Mouse (Mus musculus) heart, embryonic 12.5 days (tissue): ENCODE results near the gene B230217C12Rik. TPM values are rescaled to one million over a fixed set of nuclear protein-coding genes. Genes with fewer than 3 reads are reported as not detected.

Experiments
- ATAC-seq: fragments of 200-750 bp; cut with Nextera tagmentation; 2 replicates; pipeline ENCODE4 v1.8.0; 2017; ENCODE audit warnings: moderate TSS enrichment, moderate library complexity; ENCODE audit not compliant: insufficient number of reproducible peaks, low FRiP score
- H3K27ac ChIP-seq: fragments of 300-500 bp; sonication (generic); 2 replicates; pipeline ENCODE4 v1.5.1; 2016; ENCODE audit warnings: mild to moderate bottlenecking, moderate library complexity; ENCODE audit not compliant: poor library complexity, severe bottlenecking
- H3K27me3 ChIP-seq: fragments of 300-500 bp; sonication (generic); replicated peaks from 2 replicates; pipeline ENCODE4 v1.6.1; 2016; ENCODE audit warnings: mild to moderate bottlenecking, moderate library complexity
- H3K36me3 ChIP-seq: fragments of 300-500 bp; sonication (generic); 2 replicates; pipeline ENCODE4 v1.6.1; 2016; ENCODE audit warnings: mild to moderate bottlenecking, moderate library complexity
- H3K4me1 ChIP-seq: fragments of 300-500 bp; sonication (generic); replicated peaks from 2 replicates; pipeline ENCODE4 v1.6.1; 2016; ENCODE audit warnings: mild to moderate bottlenecking
- H3K4me2 ChIP-seq: fragments of 300-500 bp; sonication (generic); 2 replicates; pipeline ENCODE4 v1.6.1; 2016; ENCODE audit warnings: mild to moderate bottlenecking, moderate library complexity
- H3K4me3 ChIP-seq: fragments of 300-500 bp; sonication (generic); 2 replicates; pipeline ENCODE4 v1.5.1; 2016; ENCODE audit warnings: mild to moderate bottlenecking
- H3K9ac ChIP-seq: fragments of 300-500 bp; sonication (generic); 2 replicates; pipeline ENCODE4 v1.6.1; 2016; ENCODE audit warnings: mild to moderate bottlenecking, moderate library complexity
- H3K9me3 ChIP-seq: fragments of 300-500 bp; sonication (generic); replicated peaks from 2 replicates; pipeline ENCODE4 v1.6.1; 2016; ENCODE audit warnings: mild to moderate bottlenecking, moderate library complexity
- WGBS: fragments of 180-500 bp; shearing (Covaris S2); methylation state at CpG from one replicate; pipeline ENCODE4 v1.1.7; 2016; 5-methylcytosine and 5-hydroxymethylcytosine counted together
- polyA plus RNA-seq: library from polyadenylated mRNA; unstranded; fragments of >200 nt; fragmentation: Nextera tagmentation; extraction: Ambion mirVana; gene quantifications from 2 replicates; pipeline ENCODE4 v1.2.1, GENCODE M21; 2016

Gene B230217C12Rik
- polyA plus RNA-seq, 1 experiment from 2014 or later, result 6.9 TPM

DNA sequence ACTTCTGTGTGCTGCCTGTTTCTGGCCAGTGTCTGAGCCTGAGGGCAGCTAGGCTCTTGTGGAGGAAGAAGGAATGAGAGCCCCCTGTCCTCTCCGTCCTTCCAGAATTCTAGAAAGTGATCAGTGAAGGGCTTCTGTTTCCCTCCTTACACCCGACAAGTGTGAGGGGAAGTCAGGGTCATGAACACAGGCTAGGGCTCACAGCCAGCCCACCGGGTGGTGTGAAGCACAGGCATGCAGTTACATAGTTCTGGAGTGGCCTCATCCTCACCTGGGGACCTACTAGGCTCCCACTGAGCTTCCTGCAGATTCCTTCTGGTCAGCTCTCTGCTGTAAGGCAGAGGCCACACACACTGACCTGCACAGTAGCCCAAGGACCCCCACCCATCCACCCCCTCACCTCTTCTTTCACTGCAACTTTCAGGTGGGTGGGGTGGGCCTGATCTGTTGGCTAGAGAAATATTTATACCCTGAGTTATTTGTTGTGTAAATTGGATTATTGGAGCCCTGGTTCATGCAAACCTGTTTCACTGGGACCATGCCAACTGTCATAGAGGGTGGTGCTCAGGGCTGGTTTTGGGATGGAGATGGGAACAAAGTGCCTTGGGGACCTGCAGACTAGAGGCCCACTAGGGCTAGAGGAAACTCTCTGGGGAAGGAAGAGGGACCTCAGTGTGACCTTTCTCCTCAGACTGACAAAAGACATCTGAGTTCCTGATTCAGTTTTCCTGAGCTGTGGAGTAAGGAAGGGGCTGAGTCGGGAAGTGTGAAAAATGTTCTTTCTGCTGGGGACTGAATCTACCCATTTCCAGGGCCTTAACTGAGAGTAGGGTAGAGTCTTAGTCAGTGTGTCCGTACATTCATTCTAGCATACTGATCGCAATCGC, 31.1 kb upstream of the B230217C12Rik start:
- no peak overlapping the region; the same call in 1 of the 2 replicates for H3K9ac ChIP-seq
- no peak for ATAC-seq
- peak overlapping the region; percentile 67 for H3K27ac ChIP-seq
- no peak overlapping the region for H3K4me2 ChIP-seq
- no peaks in the 10 kb centered on the region for H3K27me3 ChIP-seq
- WGBS, result 47% methylated on average over 7 of the region's 7 CpGs
- no peaks in the 10 kb centered on the region for H3K9me3 ChIP-seq
- no peak overlapping the region for H3K4me3 ChIP-seq
- peaks cover 91% of the 10 kb centered on the region for H3K4me1 ChIP-seq
- peaks cover 41% of the 10 kb centered on the region for H3K36me3 ChIP-seq

DNA sequence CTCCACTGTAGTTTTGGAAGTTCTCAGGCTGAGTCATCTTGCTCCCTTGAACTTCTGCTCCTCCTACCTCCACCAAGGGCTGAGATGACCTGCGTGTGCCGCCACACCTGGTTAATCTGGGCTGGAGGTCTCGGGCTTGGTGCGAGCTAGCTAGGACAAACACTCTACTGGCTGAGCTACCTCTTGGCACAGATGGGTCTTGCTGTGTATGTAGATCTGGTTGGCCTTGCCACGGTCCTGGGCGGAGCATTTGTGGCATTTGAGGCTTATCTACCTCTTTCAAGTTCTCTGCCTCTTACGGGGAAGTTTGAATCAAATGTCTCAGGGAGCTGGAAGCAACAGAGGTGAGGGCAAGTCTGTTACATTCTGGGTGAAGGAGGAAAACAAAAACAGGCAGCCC, 30.2 kb upstream of the B230217C12Rik start:
- Histone ChIP-seq H3K4me3 (no peak overlapping the region), H3K27me3 (no peaks in the 10 kb centered on the region), H3K9me3 (no peaks in the 10 kb centered on the region), H3K36me3 (peaks cover 50% of the 10 kb centered on the region), H3K9ac (no peak overlapping the region), H3K4me2 (no peak overlapping the region), H3K4me1 (peaks cover 86% of the 10 kb centered on the region), H3K27ac (no peak overlapping the region)
- ATAC-seq, result no peak
- 52% methylated on average over 7 of the region's 7 CpGs for WGBS

DNA sequence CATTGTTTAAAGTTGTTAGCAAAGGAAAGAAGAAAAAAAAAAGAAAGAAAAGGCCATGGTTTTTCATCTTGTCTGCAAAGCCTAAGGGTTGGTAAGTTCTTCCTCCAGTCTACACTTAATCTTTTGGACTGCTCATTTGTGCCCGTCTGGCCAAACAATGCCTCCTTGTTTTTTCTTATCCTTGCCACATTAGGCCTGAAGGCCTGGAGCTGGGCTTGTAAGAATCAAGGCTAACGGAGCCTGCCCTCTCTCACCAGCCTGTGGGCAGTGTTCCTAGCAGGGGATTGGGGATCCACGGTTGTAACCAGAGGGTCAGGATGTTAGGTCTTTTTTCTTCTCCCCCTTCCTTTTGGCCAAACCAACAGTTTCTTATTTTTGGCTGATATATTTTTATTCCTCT, 29.6 kb upstream of the B230217C12Rik start:
- WGBS, result 49% methylated on average over 3 of the region's 3 CpGs
- Histone ChIP-seq H3K36me3 (peaks cover 55% of the 10 kb centered on the region), H3K4me2 (no peak overlapping the region), H3K4me1 (peaks cover 86% of the 10 kb centered on the region), H3K4me3 (no peak overlapping the region), H3K27me3 (no peaks in the 10 kb centered on the region), H3K27ac (no peak overlapping the region), H3K9ac (no peak overlapping the region), H3K9me3 (no peaks in the 10 kb centered on the region)
- ATAC-seq, result no peak

DNA sequence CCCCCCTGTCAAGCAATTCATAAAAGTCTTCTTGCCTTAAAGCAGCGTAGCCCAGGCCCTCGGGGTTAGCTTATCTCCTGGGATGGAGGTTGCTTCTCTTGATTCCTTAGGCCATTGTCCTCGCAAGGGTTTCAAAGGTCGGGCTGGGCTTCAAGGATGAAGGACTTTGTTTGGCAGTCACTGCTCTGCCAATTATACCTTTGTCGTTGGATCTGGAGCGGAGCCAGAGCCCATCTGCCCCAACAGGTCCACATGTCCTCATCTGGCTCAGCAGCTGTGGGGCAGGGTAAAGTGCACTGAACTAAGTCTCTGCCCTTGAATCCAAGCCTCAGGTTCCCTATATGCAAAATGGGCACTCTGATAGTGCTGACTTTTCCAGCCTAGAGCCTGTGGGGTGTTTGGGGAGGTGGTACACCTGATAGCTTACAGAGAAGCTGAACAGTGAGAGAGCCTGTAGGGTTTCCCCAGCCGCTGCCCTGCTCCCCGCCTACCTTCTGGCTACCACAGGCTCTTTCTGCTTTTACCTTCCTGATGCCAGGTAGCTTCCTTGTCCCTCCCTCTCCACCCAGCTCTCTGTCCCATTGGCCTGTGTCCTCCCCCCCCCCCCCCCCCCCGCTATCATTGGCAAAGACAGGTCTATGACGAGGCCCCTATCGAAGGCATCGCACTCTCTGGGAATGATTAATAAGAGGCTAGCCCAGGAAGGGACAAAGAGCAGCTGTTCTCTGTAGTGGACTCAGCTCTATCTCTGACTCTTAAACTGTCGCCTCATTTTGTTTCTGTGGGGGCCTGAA, 28.8 kb upstream of the B230217C12Rik start:
- no peaks in the 10 kb centered on the region for H3K27me3 ChIP-seq
- peak overlapping the region; percentile 46; the same call in 1 of the 2 replicates for H3K9ac ChIP-seq
- no peak for ATAC-seq

DNA sequence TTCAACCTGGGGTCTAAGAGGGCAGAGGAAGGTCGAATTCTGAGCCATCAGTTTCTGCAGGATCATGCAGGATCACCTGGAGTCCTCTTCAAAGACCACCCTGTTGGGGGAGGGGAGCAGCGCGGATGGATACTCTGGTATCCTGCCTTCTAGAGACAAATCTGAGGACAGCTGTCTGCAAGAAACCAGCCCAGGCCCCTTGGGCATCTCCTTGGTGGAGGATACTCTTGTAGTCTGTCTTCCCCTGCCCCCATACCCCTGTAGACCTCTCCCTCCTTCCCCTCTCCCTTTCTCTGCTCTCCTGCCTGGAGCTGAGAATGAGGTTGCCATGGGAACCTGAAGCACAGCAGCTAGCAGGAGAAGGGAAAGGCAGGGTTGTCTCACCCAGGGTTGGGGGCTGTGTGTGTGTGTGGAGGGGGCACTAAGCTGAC, 28.1 kb upstream of the B230217C12Rik start:
- WGBS, result 51% methylated on average over 3 of the region's 3 CpGs
- Histone ChIP-seq H3K27me3 (no peaks in the 10 kb centered on the region), H3K4me1 (peaks cover 88% of the 10 kb centered on the region), H3K4me2 (no peak overlapping the region), H3K9me3 (no peaks in the 10 kb centered on the region), H3K9ac (peak overlapping the region; percentile 46; the same call in 1 of the 2 replicates), H3K36me3 (peaks cover 60% of the 10 kb centered on the region), H3K4me3 (no peak overlapping the region), H3K27ac (no peak overlapping the region)
- no peak for ATAC-seq

More for the DNA sequence above, 28.8 kb upstream of the B230217C12Rik start:
- no peak overlapping the region for H3K27ac ChIP-seq
- no peak overlapping the region for H3K4me2 ChIP-seq
- peaks cover 86% of the 10 kb centered on the region for H3K4me1 ChIP-seq
- peaks cover 63% of the 10 kb centered on the region for H3K36me3 ChIP-seq
- no peak overlapping the region for H3K4me3 ChIP-seq
- 50% methylated on average over 12 of the region's 13 CpGs for WGBS
- H3K9me3 ChIP-seq, result no peaks in the 10 kb centered on the region

DNA sequence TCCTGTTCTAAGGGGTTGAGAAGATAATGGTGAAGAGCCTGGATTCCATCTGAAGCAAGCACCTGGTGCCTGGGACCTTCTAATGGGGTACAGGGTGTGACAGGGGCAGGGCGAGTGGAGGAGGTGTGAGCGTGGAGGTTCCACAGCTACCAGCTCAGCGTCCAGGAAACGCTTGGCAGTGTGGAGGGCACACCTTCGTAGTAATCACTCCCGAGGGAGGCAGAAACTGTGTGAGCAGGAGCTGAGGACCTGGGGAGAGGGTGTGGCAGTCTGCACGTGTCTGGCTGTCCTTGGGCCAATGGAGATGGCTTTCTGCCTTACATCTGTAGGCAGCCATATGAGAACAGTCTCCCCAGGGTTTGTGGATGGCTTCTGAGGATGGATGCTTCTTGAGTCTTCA, 27.5 kb upstream of the B230217C12Rik start:
- H3K27me3 ChIP-seq, result no peaks in the 10 kb centered on the region
- H3K9ac ChIP-seq, result no peak overlapping the region
- no peak overlapping the region for H3K27ac ChIP-seq
- H3K36me3 ChIP-seq, result peaks cover 60% of the 10 kb centered on the region
- no peak for ATAC-seq
- peaks cover 88% of the 10 kb centered on the region for H3K4me1 ChIP-seq
- 51% methylated on average over 7 of the region's 7 CpGs for WGBS
- H3K4me2 ChIP-seq, result no peak overlapping the region
- no peaks in the 10 kb centered on the region for H3K9me3 ChIP-seq
- H3K4me3 ChIP-seq, result no peak overlapping the region

DNA sequence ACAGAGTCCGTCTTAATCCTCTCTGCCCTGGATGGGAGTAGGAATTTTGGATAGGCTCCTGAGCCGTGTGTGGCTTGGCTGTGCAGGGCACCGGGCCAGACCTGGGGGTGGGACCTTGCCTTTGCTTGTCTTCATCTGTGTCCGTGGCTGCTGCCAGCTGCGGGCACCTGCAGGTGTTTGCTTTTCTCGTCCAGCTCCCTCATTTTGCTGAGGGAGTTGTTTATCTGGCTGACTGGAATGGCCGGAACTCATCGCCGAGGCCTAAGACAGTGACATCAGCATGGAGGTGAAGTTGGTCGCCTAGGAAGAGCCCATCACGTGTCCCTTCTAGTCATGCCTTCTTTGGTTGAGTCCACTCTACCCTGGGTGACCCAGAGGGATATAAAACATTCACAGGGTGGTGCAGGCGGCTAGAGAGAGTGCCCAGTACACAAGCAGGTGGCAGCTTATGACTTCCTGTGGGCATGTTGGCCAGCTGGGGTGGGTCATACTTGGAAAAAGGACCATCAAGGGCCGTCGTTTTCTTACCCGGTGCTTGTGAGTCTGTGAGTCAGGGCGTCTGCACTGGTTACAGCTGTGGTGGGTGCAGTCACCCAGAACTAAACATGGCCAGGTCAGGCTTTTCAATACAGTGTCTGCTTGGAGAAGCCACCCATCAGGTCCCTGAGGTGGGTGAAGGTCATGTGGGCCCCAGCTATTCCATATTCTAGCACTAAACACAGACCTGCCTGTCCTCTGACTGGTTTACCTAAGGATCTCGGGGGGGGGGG, 26.6 kb upstream of the B230217C12Rik start:
- no peaks in the 10 kb centered on the region for H3K27me3 ChIP-seq
- peaks cover 88% of the 10 kb centered on the region for H3K4me1 ChIP-seq

DNA sequence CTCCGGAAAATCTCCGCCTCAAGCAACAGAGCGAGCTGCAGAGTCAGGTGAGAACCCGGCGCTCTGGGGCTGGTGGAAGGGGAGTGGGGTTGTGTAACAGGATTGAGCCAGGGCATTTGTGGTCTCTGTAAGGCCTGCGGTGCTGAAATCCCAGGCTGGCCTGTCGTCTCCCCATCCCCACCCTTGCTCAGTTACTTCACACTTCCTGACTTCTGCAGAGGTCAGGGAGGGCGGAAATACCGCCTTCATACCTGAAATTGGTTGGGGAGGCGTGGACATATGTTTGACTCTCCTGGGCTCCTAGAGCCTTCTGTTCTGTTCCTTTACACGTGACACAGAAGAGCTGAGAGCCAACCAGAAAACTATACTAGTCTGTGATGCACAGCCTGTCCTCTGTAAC, 24.8 kb upstream of the B230217C12Rik start:
- Histone ChIP-seq H3K9me3 (no peaks in the 10 kb centered on the region), H3K9ac (no peak overlapping the region), H3K27ac (no peak overlapping the region), H3K4me3 (no peak overlapping the region), H3K27me3 (no peaks in the 10 kb centered on the region), H3K4me1 (peaks cover 84% of the 10 kb centered on the region), H3K36me3 (peaks cover 52% of the 10 kb centered on the region), H3K4me2 (no peak overlapping the region)
- 68% methylated on average over 11 of the region's 11 CpGs for WGBS
- no peak for ATAC-seq

More for the DNA sequence above, 26.6 kb upstream of the B230217C12Rik start:
- Histone ChIP-seq H3K9me3 (no peaks in the 10 kb centered on the region), H3K4me3 (no peak overlapping the region), H3K36me3 (peaks cover 53% of the 10 kb centered on the region), H3K9ac (no peak overlapping the region), H3K4me2 (no peak overlapping the region), H3K27ac (no peak overlapping the region)
- WGBS, result 79% methylated on average over 17 of the region's 17 CpGs
- no peak for ATAC-seq

DNA sequence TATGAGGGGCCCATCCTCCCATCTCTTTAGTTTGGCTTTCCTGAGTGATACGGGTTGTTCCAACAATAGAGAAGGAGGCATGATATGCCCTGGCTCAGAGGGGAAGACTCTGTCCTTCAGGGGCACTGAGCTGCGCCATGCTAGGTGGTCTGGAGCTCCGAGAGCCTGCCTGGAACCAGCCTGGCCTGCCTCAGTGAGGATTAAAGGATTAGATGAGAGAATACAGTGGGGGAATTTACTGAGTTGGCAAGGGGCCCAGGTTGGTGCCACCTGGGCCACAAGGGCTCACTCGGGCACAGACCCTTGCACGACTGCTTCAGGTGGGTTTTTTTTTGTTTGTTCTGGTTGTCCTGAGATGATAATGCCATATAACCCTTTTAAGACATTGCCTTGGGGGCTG, 24.4 kb upstream of the B230217C12Rik start:
- Histone ChIP-seq H3K4me1 (peaks cover 85% of the 10 kb centered on the region), H3K4me2 (no peak overlapping the region), H3K4me3 (no peak overlapping the region), H3K27me3 (no peaks in the 10 kb centered on the region), H3K9me3 (no peaks in the 10 kb centered on the region), H3K36me3 (peaks cover 53% of the 10 kb centered on the region), H3K27ac (no peak overlapping the region), H3K9ac (0 out of 2 replicates have a peak overlapping the region, but pooled peaks have one; percentile 5)
- ATAC-seq, result no peak
- 72% methylated on average over 5 of the region's 5 CpGs for WGBS

DNA sequence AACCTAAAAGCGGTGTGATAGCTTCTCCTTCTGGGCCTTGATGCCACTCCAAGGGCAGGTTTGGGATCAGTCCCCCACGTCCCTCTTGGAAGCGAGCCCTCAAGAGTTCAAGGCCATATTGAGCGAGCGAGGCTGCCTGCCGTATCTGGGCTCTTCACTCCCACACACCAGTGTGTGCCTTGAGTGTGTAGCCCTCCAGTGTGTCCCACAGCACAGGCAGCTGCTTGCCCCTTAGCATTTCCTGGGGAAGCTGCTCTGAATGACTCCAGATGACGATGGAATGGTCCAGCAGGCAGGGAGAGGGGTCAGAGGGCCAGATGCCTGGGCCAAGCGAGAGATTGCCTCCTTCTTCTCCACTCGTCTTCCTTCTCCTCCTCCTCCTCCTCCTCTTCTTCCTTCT, 23.7 kb upstream of the B230217C12Rik start:
- Histone ChIP-seq H3K4me3 (no peak overlapping the region), H3K27me3 (no peaks in the 10 kb centered on the region), H3K36me3 (peaks cover 60% of the 10 kb centered on the region), H3K27ac (peak overlapping the region; percentile 41), H3K4me2 (no peak overlapping the region), H3K9ac (peak overlapping the region; percentile 39; the same call in 1 of the 2 replicates), H3K9me3 (no peaks in the 10 kb centered on the region), H3K4me1 (peaks cover 84% of the 10 kb centered on the region)
- no peak for ATAC-seq
- 45% methylated on average over 9 of the region's 9 CpGs for whole genome bisulfite sequencing
